Mouse (Mus musculus) forebrain, embryonic 15.5 days (tissue): ENCODE data around the gene Lzts2. TPM values are rescaled to one million over a fixed set of nuclear protein-coding genes. Genes with fewer than 3 reads are reported as not detected.
A peak's percentile ranks its signal among the peaks of the same experiment; 100 is the strongest.

Experiments
- ATAC-seq: fragments of 200-750 bp; cut with Nextera tagmentation; replicated peaks from 2 replicates; pipeline ENCODE4 v1.8.0; 2017; ENCODE audit warnings: mild to moderate bottlenecking, moderate TSS enrichment, moderate library complexity
- H3K27ac ChIP-seq: fragments of 300-500 bp; sonication (generic); replicated peaks from 2 replicates; pipeline ENCODE4 v1.5.1; 2015; ENCODE audit warnings: mild to moderate bottlenecking, inconsistent platforms
- H3K27me3 ChIP-seq: fragments of 300-500 bp; sonication (generic); 2 replicates; pipeline ENCODE4 v1.6.1; 2015; ENCODE audit warnings: inconsistent platforms
- H3K36me3 ChIP-seq: fragments of 300-500 bp; sonication (generic); 2 replicates; pipeline ENCODE4 v1.6.1; 2015; ENCODE audit warnings: mild to moderate bottlenecking, inconsistent platforms
- H3K4me1 ChIP-seq: fragments of 300-500 bp; sonication (generic); 2 replicates; pipeline ENCODE4 v1.6.1; 2015; ENCODE audit warnings: inconsistent platforms
- H3K4me2 ChIP-seq: fragments of 300-500 bp; sonication (generic); replicated peaks from 2 replicates; pipeline ENCODE4 v1.6.1; 2015; ENCODE audit warnings: mild to moderate bottlenecking, inconsistent platforms
- H3K4me3 ChIP-seq: fragments of 300-500 bp; sonication (generic); 2 replicates; pipeline ENCODE4 v1.5.1; 2015; ENCODE audit warnings: mild to moderate bottlenecking, inconsistent platforms
- H3K9ac ChIP-seq: fragments of 300-500 bp; sonication (generic); replicated peaks from 2 replicates; pipeline ENCODE4 v1.6.1; 2015; ENCODE audit warnings: mild to moderate bottlenecking, inconsistent platforms
- H3K9me3 ChIP-seq: fragments of 300-500 bp; sonication (generic); 2 replicates; pipeline ENCODE4 v1.6.1; 2016; ENCODE audit warnings: inconsistent platforms
- WGBS: fragments of 180-500 bp; shearing (Covaris S2); methylation state at CpG from one replicate; pipeline ENCODE4 v1.1.7; 2015; ENCODE audit warnings: mixed read lengths; 5-methylcytosine and 5-hydroxymethylcytosine counted together
- polyA plus RNA-seq: library from polyadenylated mRNA; unstranded; fragments of >200 nt; fragmentation: Nextera tagmentation; extraction: Ambion mirVana; gene quantifications from 2 replicates; pipeline ENCODE4 v1.2.1, GENCODE M21; 2015

Lzts2 gene
- polyA plus RNA-seq, 1 experiment from 2014 or later, result 25.7 TPM

- ATAC-seq, result peak; percentile 64
- Histone ChIP-seq H3K9ac (peak overlapping the region; percentile 79), H3K36me3 (no peaks in the 10 kb centered on the region), H3K27ac (peak overlapping the region; percentile 99), H3K9me3 (no peaks in the 10 kb centered on the region), H3K4me1 (peaks cover 75% of the 10 kb centered on the region), H3K4me3 (peak overlapping the region; percentile 85), H3K4me2 (peak overlapping the region; percentile 62), H3K27me3 (no peaks in the 10 kb centered on the region)
- WGBS, result 0% methylated on average over 22 of the region's 27 CpGs
These were observed 3.1 kb downstream of the Lzts2 start for GRCm38 (mm10) chr19:45017216-45017771.

- Histone ChIP-seq H3K27me3 (no peaks in the 10 kb centered on the region), H3K27ac (peak overlapping the region; percentile 99), H3K4me1 (peaks cover 69% of the 10 kb centered on the region), H3K4me3 (peak overlapping the region; percentile 85), H3K9ac (peak overlapping the region; percentile 79), H3K36me3 (0 out of 2 replicates have a peak, but pooled peaks cover 3% of the 10 kb centered on the region), H3K9me3 (no peaks in the 10 kb centered on the region), H3K4me2 (peak overlapping the region; percentile 62)
- WGBS, result under 1% methylated on average over 34 of the region's 48 CpGs
- peak; percentile 59 for ATAC-seq
These were observed 3.7 kb downstream of the Lzts2 start for GRCm38 (mm10) chr19:45017909-45018308.

- H3K9me3 ChIP-seq, result no peaks in the 10 kb centered on the region
- H3K4me1 ChIP-seq, result peaks cover 69% of the 10 kb centered on the region
- WGBS, result 2% methylated on average over 13 of the region's 13 CpGs
- 0 out of 2 replicates have a peak, but pooled peaks cover 3% of the 10 kb centered on the region for H3K36me3 ChIP-seq
- H3K27me3 ChIP-seq, result no peaks in the 10 kb centered on the region
- H3K9ac ChIP-seq, result peak overlapping the region; percentile 79
- H3K4me2 ChIP-seq, result peak overlapping the region; percentile 62
- H3K4me3 ChIP-seq, result peak overlapping the region; percentile 85
- no peak; the same call in 1 of the 2 replicates for ATAC-seq
- H3K27ac ChIP-seq, result peak overlapping the region; percentile 99
These were observed 4.2 kb downstream of the Lzts2 start for GRCm38 (mm10) chr19:45018351-45018831.

- no peaks in the 10 kb centered on the region for H3K9me3 ChIP-seq
- WGBS, result 63% methylated on average over 6 of the region's 6 CpGs
- no peak overlapping the region for H3K4me3 ChIP-seq
- 0 out of 2 replicates have a peak overlapping the region, but pooled peaks have one; percentile 8 for H3K9ac ChIP-seq
- no peak overlapping the region for H3K4me2 ChIP-seq
- no peak for ATAC-seq
- H3K27me3 ChIP-seq, result no peaks in the 10 kb centered on the region
- H3K36me3 ChIP-seq, result peaks cover 18% of the 10 kb centered on the region
- no peak overlapping the region for H3K27ac ChIP-seq
- peaks cover 58% of the 10 kb centered on the region for H3K4me1 ChIP-seq
These were observed 6.1 kb downstream of the Lzts2 start for GRCm38 (mm10) chr19:45020348-45020747.

- 91% methylated on average over 15 of the region's 15 CpGs for WGBS
- H3K9ac ChIP-seq, result 0 out of 2 replicates have a peak overlapping the region, but pooled peaks have one; percentile 8
- peaks cover 48% of the 10 kb centered on the region for H3K4me1 ChIP-seq
- no peaks in the 10 kb centered on the region for H3K9me3 ChIP-seq
- H3K4me3 ChIP-seq, result no peak overlapping the region
- H3K36me3 ChIP-seq, result peaks cover 29% of the 10 kb centered on the region
- ATAC-seq, result no peak
- no peak overlapping the region for H3K27ac ChIP-seq
- no peaks in the 10 kb centered on the region for H3K27me3 ChIP-seq
- H3K4me2 ChIP-seq, result no peak overlapping the region
These were observed 7.1 kb downstream of the Lzts2 start for GRCm38 (mm10) chr19:45021362-45021761.

- H3K36me3 ChIP-seq, result peaks cover 39% of the 10 kb centered on the region
- H3K9me3 ChIP-seq, result no peaks in the 10 kb centered on the region
- H3K9ac ChIP-seq, result no peak overlapping the region
- no peaks in the 10 kb centered on the region for H3K27me3 ChIP-seq
- ATAC-seq, result no peak
- 91% methylated on average over 11 of the region's 11 CpGs for WGBS
- H3K4me3 ChIP-seq, result no peak overlapping the region
- no peak overlapping the region for H3K27ac ChIP-seq
- no peak overlapping the region for H3K4me2 ChIP-seq
- peaks cover 30% of the 10 kb centered on the region for H3K4me1 ChIP-seq
These were observed 9.8 kb downstream of the Lzts2 start for GRCm38 (mm10) chr19:45023993-45024392.

GRCm38 (mm10) chr19:45024775-45025174 lies 10.6 kb downstream of the Lzts2 start:
- H3K4me1 ChIP-seq, result peaks cover 24% of the 10 kb centered on the region
- no peak overlapping the region for H3K9ac ChIP-seq
- no peak overlapping the region for H3K4me2 ChIP-seq
- H3K27me3 ChIP-seq, result no peaks in the 10 kb centered on the region
- H3K36me3 ChIP-seq, result peaks cover 39% of the 10 kb centered on the region
- no peak for ATAC-seq
- H3K9me3 ChIP-seq, result no peaks in the 10 kb centered on the region
- no peak overlapping the region for H3K27ac ChIP-seq
- no peak overlapping the region for H3K4me3 ChIP-seq
- WGBS, result 95% methylated on average over 20 of the region's 20 CpGs

- H3K27me3 ChIP-seq, result no peaks in the 10 kb centered on the region
- H3K9ac ChIP-seq, result no peak overlapping the region
- no peaks in the 10 kb centered on the region for H3K9me3 ChIP-seq
- peaks cover 14% of the 10 kb centered on the region for H3K4me1 ChIP-seq
- no peak overlapping the region for H3K27ac ChIP-seq
- H3K36me3 ChIP-seq, result peaks cover 39% of the 10 kb centered on the region
- H3K4me3 ChIP-seq, result no peak overlapping the region
- 93% methylated on average over 37 of the region's 37 CpGs for WGBS
- H3K4me2 ChIP-seq, result no peak overlapping the region
- ATAC-seq, result no peak
These were observed 11.8 kb downstream of the Lzts2 start for GRCm38 (mm10) chr19:45025937-45026568.

- H3K9me3 ChIP-seq, result no peaks in the 10 kb centered on the region
- no peak overlapping the region for H3K27ac ChIP-seq
- H3K4me1 ChIP-seq, result peaks cover 9% of the 10 kb centered on the region
- no peak for ATAC-seq
- H3K36me3 ChIP-seq, result peaks cover 39% of the 10 kb centered on the region
- H3K4me2 ChIP-seq, result no peak overlapping the region
- no peak overlapping the region for H3K9ac ChIP-seq
- H3K4me3 ChIP-seq, result no peak overlapping the region
- H3K27me3 ChIP-seq, result no peaks in the 10 kb centered on the region
- 81% methylated on average over 6 of the region's 6 CpGs for WGBS
These were observed 12.9 kb downstream of the Lzts2 start for GRCm38 (mm10) chr19:45026958-45027670.

GRCm38 (mm10) chr19:45027848-45028247 lies 13.6 kb downstream of the Lzts2 start:
- Histone ChIP-seq H3K27me3 (no peaks in the 10 kb centered on the region), H3K9me3 (no peaks in the 10 kb centered on the region), H3K36me3 (peaks cover 36% of the 10 kb centered on the region), H3K4me2 (no peak overlapping the region), H3K4me1 (peaks cover 9% of the 10 kb centered on the region), H3K4me3 (no peak overlapping the region), H3K27ac (no peak overlapping the region), H3K9ac (no peak overlapping the region)
- WGBS, result 76% methylated on average over 6 of the region's 6 CpGs
- no peak for ATAC-seq

- no peak overlapping the region for H3K4me2 ChIP-seq
- ATAC-seq, result no peak
- WGBS, result 64% methylated on average over 19 of the region's 19 CpGs
- no peak overlapping the region for H3K27ac ChIP-seq
- H3K9ac ChIP-seq, result no peak overlapping the region
- H3K9me3 ChIP-seq, result no peaks in the 10 kb centered on the region
- peaks cover 33% of the 10 kb centered on the region for H3K36me3 ChIP-seq
- no peaks in the 10 kb centered on the region for H3K27me3 ChIP-seq
- H3K4me1 ChIP-seq, result peaks cover 9% of the 10 kb centered on the region
- H3K4me3 ChIP-seq, result no peak overlapping the region
These were observed 14.5 kb downstream of the Lzts2 start for GRCm38 (mm10) chr19:45028746-45029145.

- peaks cover 9% of the 10 kb centered on the region for H3K4me1 ChIP-seq
- no peak overlapping the region for H3K4me3 ChIP-seq
- H3K4me2 ChIP-seq, result no peak overlapping the region
- WGBS, result 53% methylated on average over 8 of the region's 9 CpGs
- ATAC-seq, result no peak
- peaks cover 27% of the 10 kb centered on the region for H3K36me3 ChIP-seq
- H3K27me3 ChIP-seq, result no peaks in the 10 kb centered on the region
- H3K9ac ChIP-seq, result no peak overlapping the region
- no peaks in the 10 kb centered on the region for H3K9me3 ChIP-seq
- no peak overlapping the region for H3K27ac ChIP-seq
These were observed 15.4 kb downstream of the Lzts2 start for GRCm38 (mm10) chr19:45029571-45029970.
